Mouse (Mus musculus) right cerebral cortex, adult 18-20 months (tissue): ENCODE measurements around the gene Ltbp1.

Source experiments
- DNase-seq: peaks from one replicate; pipeline ENCODE4 v3.0.0; 2022; ENCODE audit warnings: mixed read lengths

Ltbp1 gene

DNA sequence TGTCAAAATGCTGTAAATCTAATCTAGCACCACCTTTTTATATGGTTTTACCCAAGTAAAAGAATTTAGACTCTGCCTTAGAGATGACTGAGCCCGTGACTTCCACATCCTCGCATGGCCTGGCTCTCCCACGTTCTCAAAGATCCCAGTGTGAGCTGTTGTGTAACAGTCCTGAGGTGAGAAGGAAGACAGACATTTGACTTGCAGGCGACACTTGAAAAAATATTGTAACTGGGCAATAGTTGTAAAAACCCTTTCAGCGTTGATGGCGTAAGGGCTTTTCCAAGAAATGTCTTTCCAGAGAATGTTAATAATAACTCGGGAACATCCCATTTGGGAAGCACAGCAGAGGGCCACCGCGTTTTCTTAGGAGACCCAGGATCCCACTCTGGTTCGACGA, 366.3 kb downstream of the Ltbp1 start:
- DNase-seq, result no peak

DNA sequence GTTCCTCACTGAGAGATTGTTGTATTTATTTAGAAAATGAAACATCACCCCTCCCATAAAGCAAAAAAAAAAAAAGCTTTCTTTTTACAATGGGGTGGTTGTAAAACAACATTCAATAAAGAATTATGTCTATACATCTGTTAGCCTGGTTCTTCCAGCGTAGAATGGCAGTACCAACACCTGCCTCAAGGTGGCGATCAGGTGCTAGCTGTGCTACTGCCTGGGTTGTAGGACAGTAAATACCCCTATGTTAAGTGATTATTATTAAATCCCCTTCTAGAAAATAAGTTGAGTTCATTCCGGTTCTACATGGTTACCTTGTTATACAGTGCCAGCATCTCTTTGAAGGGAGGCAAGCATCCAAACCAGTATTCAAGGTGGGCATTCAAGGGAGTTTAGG, 367.0 kb downstream of the Ltbp1 start:
- no peak for DNase-seq

DNA sequence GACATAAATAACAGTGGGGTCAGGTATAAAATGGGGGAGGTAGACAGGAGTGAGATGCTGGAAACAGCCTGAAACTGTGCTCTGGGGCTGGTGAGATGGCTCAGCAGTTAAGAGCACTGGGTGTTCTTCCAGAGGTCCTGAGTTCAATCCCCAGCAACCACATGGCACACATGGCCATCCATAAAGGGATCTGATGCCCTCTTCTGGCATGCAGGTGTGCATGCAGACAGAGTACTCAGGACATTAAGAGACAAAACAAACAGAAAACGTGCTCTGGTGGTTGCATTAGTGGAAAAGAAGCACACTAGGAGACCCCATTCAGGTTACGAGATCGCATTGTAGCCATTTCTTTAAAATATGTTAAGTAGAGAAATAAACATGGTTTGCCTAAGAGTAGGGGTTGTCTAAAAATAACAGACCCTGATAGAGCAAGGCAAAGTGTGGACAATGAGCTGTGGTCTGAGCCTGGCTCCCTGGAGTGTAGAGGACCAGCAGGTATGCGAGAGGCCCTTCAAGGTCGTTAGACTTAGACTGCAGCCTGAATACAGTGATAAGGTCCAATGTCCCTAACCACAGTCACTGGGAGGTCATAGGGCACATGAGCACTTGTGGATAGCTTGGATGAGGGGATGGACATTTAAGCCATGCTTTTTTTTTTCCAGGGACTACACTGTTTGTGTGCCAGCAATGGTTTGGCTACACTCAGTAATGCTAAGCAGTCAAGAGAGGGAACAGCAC, 369.1 kb downstream of the Ltbp1 start:
- DNase-seq, result no peak

DNA sequence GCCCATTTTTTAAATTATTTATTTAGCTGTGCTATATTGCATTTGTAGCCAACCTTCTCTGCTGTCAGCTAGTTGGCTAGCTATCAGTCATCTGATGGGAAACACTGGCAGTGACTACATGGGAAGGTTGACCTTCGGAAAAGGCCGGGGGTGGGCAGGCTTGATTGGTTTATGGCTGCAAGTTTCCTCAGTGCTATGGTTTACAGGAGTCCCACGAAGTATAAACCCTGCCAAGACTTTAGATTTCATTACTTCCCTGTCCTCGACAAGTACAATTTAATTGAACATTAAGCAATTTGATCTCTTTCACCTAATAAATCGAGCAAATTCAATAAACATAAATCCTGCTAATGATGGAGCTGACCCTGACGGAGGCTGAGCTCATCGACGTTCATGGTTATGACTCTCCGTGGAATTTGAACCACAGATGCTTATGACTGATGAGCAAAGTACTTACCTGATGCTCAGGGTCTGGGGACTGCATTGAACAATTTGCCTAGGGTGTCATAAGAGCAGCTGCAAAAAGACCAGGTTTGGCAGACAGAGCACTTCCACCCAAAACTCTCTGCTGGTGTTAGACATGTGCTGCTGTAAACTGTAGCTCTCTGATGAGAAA, 373.0 kb downstream of the Ltbp1 start:
- no peak for DNase-seq

DNA sequence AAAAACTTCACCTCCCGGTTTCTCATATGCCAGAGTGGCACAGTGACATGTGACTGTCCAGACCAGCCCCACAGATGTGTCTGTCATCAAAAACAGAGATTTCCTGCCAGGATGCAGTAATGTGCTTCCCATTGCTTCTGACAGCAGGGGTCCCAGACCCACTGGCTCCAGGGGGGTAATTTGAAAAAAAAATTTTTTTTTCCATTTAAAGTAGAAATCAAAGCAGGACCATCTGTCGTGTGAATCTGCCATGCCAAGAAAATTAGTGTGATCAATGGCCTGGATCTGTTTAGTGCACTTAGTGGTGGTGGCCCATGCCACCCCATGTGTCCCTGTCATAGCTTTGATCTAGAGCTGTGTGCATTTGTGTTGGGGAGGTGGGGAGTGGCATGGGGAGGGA, 374.8 kb downstream of the Ltbp1 start:
- DNase-seq, result no peak

DNA sequence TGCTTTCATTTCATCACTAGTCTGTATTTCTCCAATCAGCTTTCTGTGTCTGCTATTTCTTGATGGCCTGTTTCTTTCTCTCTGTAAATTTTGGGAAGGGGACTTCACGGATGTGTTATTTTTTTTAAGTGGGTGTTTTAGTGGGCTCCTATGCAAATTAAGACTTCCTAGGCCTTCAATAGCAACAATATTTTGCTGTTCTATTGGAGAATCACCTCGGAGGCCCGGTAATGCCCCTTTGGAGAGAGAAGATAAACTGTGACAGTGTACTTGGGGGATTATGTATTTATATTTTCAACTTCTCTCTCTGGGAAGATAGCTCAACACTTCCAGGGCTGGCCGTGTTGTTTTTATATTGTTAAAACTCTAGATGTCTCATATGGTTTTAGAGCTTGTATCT, 383.0 kb downstream of the Ltbp1 start:
- no peak for DNase-seq

DNA sequence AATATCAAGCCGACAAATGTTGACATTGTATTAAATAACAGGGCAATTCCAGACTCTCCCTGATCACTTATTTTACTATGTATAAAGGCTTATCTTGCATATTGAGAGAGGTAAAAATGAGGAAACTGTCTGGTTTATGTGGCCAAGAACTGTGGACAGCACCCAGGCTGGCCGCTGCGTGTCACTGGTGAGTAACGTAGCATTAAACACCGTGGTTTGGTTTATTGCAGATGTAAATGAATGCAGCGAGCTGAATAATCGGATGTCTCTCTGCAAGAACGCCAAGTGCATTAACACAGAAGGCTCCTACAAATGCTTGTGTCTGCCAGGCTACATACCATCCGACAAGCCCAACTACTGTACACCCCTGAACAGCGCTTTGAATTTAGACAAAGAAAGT, 384.8 kb downstream of the Ltbp1 start:
- DNase-seq, result peak; percentile 18

DNA sequence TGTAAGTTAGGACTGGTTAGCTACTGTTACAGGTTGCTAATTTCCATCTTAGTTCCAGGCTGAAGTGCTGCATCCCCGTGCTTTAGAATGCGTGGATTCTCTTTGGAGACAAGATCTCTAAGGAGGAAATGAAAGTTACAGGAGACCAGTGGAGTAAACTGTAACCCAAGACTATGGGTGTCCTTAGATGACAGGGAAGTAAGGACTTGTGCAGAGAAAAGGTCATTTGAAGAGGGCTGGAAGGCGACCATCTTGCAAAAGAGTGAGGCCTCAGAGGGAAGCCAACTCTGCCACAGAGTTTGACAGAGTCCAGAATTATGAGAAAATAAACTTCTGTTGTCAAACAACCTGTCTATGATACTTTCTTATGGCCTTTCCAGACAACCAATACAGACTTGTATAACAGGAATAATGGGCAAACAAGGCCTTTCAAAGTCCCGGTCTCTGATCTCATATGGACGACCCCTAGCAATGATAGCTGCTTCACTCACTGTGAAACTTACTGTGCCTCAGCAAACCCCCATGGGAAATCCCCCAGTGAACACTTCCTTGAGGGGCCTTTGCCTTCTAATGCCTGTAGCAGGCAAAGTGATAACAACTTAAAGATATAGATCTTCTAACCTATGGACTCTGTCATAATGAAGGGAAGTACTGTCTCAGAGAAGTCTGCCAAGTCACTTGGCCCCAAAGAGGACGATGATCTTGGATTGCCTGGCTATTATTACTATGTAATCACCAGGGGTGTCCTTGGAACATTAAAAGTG, 386.2 kb downstream of the Ltbp1 start:
- DNase-seq, result no peak

DNA sequence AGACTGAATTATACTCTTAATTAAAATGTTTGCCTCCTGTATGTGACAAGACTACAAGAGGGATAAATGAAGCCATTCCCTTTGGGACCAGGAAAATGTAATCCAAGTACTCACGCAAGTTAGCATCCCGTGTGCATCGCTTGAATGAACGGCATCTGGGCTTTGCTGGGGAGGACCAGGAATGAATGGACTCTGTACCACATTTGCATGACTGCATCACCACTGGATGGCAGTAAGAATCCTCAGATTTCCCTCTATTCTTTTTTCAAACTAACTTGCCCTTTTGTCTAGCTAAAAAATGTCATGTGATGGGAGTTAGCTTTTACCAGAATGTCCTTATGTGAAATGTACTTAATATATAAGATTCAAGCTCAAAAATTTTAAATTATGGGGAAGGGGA, 401.0 kb downstream of the Ltbp1 start:
- DNase-seq, result peak; percentile 15

DNA sequence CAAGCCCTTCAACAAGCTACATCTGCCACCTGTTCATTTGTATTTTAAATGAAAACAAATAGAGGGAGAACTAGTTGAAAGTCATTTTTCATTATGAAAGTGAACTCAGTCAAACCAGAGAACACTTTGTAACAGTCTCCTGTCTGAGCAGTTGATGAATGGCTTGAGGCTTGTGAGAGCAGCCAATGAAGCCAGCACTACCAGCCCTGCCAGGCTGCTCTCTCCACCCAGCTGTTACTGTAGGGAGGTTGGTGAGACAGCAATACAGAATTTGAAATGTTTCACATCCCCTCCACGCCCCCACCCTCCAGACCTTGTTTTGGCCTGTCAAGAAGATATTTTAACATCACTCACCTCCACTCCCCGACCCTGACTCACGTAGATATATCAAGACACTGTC, 411.5 kb downstream of the Ltbp1 start:
- DNase-seq, result no peak

DNA sequence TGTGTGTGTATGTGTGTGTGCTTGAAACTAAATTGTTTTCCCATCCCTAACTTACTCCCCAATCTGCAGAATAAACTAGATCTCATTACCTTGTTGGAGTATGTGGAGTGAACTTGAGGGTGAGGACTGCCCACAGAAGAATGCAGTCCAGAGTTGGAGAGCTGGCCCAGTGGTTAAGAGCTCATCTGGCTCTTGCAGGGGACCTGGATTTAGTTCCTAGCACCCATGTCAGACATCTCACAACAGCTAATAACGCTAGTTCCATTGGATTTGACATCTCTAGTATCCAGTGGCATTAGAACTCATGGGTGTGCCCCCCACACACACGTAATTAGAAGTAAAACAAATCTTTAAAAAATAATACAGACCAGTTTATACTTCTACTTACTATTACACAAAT, 428.8 kb downstream of the Ltbp1 start:
- no peak for DNase-seq

DNA sequence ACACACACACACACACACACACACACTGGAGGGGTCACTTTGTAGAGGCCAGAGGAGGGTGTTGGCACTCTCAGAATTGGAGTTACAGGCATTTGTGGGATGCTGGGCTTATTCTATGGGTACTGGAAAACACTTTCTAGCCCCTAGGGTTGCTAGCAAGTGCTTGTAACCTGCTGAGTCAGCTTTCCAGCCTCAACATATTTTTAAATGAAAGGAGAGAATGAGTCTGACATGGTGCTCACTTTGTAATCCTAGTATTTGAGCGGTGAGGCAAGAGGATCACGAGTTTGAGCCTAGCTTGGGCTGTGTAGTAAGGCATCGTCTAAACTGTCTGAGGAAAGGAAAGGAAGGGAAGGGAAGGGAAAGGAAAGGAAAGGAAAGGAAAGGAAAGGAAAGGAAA, 429.5 kb downstream of the Ltbp1 start:
- DNase-seq, result no peak

DNA sequence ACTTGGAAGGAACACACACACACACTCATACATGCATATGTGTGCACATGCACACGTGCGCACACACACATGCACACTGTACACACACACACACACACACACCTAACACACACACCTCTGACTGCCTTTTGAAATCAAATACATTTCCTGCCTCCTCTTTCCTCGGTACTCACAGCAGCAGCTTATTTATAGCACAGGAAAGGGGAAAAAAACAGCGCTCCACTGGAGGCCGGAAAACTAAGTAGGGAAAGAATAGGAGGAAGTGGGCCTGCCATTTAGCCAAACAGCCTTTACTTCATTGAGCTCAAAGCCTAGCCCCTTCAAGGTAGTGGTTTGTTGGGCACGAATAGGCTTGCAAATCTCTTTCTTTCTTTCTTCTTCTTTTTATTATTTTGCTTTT, 430.2 kb downstream of the Ltbp1 start, which contains the start of gene Rasgrp3:
Rasgrp3 (plus strand) TSS at position 298 of the 400 bp plus-strand sequence.
- no peak for DNase-seq

DNA sequence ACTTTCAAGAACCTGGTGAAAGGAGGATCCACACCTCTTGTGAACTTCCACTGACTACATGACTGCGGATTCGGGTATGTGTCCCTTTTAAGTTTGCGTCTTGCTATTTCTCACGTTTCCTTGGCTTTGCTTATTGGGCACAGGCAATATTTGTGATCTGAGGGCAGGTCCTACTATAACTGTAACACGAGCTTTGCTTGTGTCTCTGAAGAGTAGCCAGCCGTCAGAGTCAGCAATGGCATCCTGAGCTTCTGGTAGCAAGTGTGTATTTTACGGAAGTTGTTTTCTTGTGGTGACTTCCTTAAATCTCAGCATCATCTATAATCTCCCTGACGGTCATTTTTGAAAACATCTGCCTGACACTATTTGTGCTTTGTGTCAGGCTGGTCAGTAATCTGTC, 430.7 kb downstream of the Ltbp1 start:
- DNase-seq, result no peak

DNA sequence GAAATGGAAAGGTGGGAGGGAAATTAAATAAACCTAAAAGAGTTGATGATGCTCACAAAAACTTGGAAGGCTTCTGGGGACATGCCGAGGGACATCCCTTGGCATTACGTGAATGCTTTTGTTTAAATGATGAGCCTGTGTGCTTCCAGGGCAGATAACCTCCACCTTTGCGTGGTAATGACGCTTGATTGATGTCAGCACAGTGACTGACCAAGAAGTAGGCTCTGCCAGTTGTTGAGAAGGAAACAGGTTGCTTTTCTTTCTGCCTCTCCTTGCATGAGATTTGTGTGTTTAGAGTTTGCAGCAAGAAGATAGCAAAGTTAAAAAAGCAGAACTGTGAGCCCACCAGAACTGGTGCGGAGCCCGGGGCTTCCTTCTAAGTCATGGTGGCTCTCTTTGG, 431.5 kb downstream of the Ltbp1 start:
- no peak for DNase-seq

DNA sequence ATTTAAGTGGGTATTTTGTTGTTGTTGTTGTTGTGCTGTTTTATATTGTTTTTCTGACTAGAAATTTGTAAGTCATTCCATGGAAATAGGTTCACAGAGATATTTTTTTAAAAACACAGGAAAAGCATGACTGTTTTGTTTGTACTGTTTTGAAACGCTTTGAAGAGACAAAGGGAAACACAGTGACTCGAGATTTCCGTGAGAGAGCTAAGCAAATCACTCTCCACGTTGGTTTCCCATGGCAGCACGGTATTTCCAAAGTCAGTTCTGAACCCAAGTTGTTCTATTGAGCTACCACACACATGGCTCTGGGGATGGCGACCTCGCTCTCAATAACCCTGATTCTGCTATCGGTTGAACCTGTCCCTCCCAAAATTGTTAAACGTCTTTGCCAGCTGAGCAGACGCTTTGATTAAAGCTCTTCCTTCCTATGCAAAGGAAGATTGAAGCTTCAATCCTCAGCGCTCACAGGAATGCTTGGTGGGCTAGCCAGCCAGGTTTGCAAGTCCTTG, 431.9 kb downstream of the Ltbp1 start:
- no peak for DNase-seq

DNA sequence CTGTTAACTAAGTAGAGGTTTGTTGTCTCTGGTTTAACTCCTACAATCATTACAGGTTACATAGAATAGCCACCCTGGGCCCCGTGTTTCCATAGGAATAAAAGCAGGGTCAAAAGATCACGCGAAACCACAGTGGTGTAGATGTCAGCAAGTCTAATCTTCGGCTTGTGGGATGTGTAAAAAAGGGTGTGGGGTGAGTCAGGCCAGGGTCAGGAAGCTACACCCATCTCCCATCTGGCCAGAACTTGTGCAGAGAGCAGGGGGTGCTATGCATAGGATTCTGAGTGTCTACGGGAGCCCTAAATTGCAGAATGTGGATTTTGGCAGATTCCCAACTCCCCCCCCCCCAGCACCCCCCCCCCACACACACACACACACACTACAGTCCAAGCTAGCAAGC, 432.8 kb downstream of the Ltbp1 start:
- no peak for DNase-seq

DNA sequence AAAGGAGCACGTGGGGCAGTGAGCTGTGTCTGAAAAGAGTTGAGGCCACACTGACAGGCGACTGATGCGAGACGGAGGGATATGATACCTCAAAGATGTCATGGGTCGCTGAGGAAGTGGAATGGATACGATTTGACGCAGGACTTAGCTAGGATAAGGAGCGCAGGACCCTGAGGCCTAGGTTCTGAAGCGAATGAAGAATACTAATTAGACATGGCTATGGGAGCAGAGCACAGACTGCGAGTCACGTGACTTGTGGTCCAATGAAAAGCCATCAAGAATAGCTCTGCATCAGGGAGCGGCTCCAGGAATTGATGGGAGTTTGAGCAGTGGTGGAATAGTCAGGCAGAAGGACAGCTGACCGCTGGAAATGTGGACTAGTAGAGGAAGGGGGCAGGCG, 433.7 kb downstream of the Ltbp1 start:
- no peak for DNase-seq

DNA sequence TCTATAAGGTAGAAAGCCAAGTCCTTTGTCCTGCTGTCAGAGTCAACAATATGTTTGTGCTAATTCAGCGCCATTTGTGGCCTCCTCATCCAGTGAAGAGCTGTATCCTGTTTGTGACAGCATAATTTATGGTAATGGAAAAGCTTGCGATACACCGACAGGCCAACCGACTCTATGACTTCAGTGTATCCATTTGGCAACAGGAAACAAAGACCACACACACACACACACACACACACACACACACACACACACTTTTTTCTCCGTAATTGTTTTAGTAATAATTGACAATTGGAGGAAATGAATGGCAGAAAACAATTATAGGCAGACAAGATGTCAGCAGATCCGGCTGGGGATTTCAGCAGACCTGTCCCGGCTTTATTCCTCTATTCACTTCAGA, 435.3 kb downstream of the Ltbp1 start:
- DNase-seq, result no peak

DNA sequence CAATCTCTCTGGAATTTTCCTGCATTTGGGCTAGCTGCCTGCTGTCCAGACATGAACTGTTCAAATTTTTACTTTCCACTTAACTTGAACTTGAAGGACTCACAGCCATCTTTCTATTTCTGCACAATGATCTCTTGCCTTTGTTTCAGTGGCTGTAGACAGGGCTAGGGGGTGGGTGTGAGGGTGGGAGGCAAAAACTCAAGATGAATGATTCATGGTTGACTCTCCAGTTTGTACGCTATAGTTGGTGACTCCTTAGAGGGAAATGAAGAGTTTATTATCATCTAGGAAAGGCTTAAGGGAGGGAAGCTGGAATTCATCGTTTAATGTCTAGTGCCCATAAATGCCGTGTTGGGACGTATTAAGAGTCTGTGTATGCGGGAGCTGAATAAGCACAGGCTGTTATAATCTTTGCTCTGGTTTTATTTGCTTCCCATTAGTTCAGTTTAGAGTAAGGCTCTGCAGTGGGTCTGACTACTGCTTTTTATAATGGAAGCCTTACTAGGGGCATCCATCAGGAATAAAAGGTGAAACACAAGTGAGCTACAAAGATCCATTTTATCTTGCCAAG, 436.0 kb downstream of the Ltbp1 start:
- no peak for DNase-seq
